Mouse (Mus musculus) kidney, adult 2 months (tissue): ENCODE results near the gene Agmo.

Experiments used
- CTCF ChIP-seq: fragments of 200-500 bp; conservative IDR thresholded peaks from 2 replicates; pipeline ENCODE4 v1.5.1; 2011; ENCODE audit warnings: low read depth, mild to moderate bottlenecking, control low read depth, low read length, moderate library complexity, mixed read lengths; ENCODE audit not compliant: insufficient read depth, insufficient read length
- POLR2A ChIP-seq: fragments of 200-500 bp; IDR thresholded peaks from one replicate; pipeline ENCODE4 v1.6.1; 2011; ENCODE audit warnings: low read depth, low read length, control low read depth

GRCm38 (mm10) chr12:37582777-37583176 is 341.3 kb downstream of the Agmo start:
- TF ChIP-seq POLR2A: no peak
- no peak for TF ChIP-seq CTCF
